Mouse (Mus musculus): ENCODE data around the gene Mbd5. TPM values are rescaled to one million over a fixed set of nuclear protein-coding genes. Genes with fewer than 3 reads are reported as not detected.

Gene Mbd5
- polyA plus RNA-seq, 1 experiment from 2014 or later, result 39.6 TPM

GRCm38 (mm10) chr2:49333594-49333993 is 384.3 kb downstream of the Mbd5 start:
- Histone ChIP-seq H3K4me2 (replicated peaks; ENCODE audit: low read depth, low read length) (no peak overlapping the region), H3K36me3 (ENCODE audit: control insufficient read depth, insufficient read depth, low read length) (no peaks in the 10 kb centered on the region), H3K27me3 (ENCODE audit: control insufficient read depth, insufficient read depth, low read length) (no peaks in the 10 kb centered on the region), H3K27ac (ENCODE audit: low read length) (no peak overlapping the region), H3K4me1 (ENCODE audit: control insufficient read depth, insufficient read depth, low read length) (no peaks in the 10 kb centered on the region), H3K9me3 (ENCODE audit: control insufficient read depth, low read depth, low read length) (no peaks in the 10 kb centered on the region), H3K4me3 (ENCODE audit: low read depth, low read length) (no peak overlapping the region), H3K9ac (replicated peaks; ENCODE audit: low read depth, low read length) (no peak overlapping the region)
- WGBS, result 93% methylated on average over 7 of the region's 7 CpGs
- ATAC-seq (ENCODE audit: insufficient number of reproducible peaks, insufficient read depth, low FRiP score, low read depth), result no peak

GRCm38 (mm10) chr2:49335267-49335666 is 386.0 kb downstream of the Mbd5 start:
- Histone ChIP-seq H3K4me1 (ENCODE audit: control insufficient read depth, insufficient read depth, low read length) (no peaks in the 10 kb centered on the region), H3K4me2 (replicated peaks; ENCODE audit: low read depth, low read length) (no peak overlapping the region), H3K27ac (ENCODE audit: low read length) (no peak overlapping the region), H3K9ac (replicated peaks; ENCODE audit: low read depth, low read length) (no peak overlapping the region), H3K36me3 (ENCODE audit: control insufficient read depth, insufficient read depth, low read length) (no peaks in the 10 kb centered on the region), H3K9me3 (ENCODE audit: control insufficient read depth, low read depth, low read length) (no peaks in the 10 kb centered on the region), H3K27me3 (ENCODE audit: control insufficient read depth, insufficient read depth, low read length) (no peaks in the 10 kb centered on the region), H3K4me3 (ENCODE audit: low read depth, low read length) (no peak overlapping the region)
- ATAC-seq (ENCODE audit: insufficient number of reproducible peaks, insufficient read depth, low FRiP score, low read depth), result no peak
- 89% methylated on average over 9 of the region's 9 CpGs for WGBS

GRCm38 (mm10) chr2:49344287-49344686 is 395.0 kb downstream of the Mbd5 start:
- no peak overlapping the region for H3K4me2 ChIP-seq (replicated peaks; ENCODE audit: low read depth, low read length)
- no peaks in the 10 kb centered on the region for H3K9me3 ChIP-seq (ENCODE audit: control insufficient read depth, low read depth, low read length)
- no peak for ATAC-seq (ENCODE audit: insufficient number of reproducible peaks, insufficient read depth, low FRiP score, low read depth)
- WGBS, result 77% methylated on average over 2 of the region's 2 CpGs
- no peaks in the 10 kb centered on the region for H3K27me3 ChIP-seq (ENCODE audit: control insufficient read depth, insufficient read depth, low read length)
- H3K36me3 ChIP-seq (ENCODE audit: control insufficient read depth, insufficient read depth, low read length), result no peaks in the 10 kb centered on the region
- no peaks in the 10 kb centered on the region for H3K4me1 ChIP-seq (ENCODE audit: control insufficient read depth, insufficient read depth, low read length)
- H3K27ac ChIP-seq (ENCODE audit: low read length), result no peak overlapping the region
- no peak overlapping the region for H3K4me3 ChIP-seq (ENCODE audit: low read depth, low read length)
- H3K9ac ChIP-seq (replicated peaks; ENCODE audit: low read depth, low read length), result no peak overlapping the region

DNA sequence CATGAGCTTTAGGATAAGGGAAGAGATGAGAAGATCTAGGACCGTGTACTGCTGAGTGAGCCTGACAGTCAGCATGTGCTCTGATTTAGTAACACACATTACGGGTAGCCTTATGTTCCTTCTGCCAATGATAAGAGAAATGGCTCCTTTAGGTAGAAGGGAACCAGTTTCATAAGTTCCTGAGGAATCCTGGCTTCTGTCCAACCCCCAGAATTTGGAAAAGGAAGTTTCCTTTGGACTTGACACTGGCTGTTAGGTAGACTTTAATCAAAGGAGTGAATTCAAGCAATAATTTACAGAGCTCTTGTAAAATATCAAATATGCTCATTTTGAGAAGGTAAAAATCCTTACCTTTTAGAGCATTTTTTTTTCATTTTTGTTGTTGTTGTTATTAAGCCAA is 396.5 kb downstream of the Mbd5 start:
- no peak overlapping the region for H3K4me3 ChIP-seq (ENCODE audit: low read depth, low read length)
- H3K9ac ChIP-seq (replicated peaks; ENCODE audit: low read depth, low read length), result no peak overlapping the region
- H3K27ac ChIP-seq (ENCODE audit: low read length), result no peak overlapping the region
- no peaks in the 10 kb centered on the region for H3K27me3 ChIP-seq (ENCODE audit: control insufficient read depth, insufficient read depth, low read length)
- no peak for ATAC-seq (ENCODE audit: insufficient number of reproducible peaks, insufficient read depth, low FRiP score, low read depth)
- WGBS, result 51% methylated on average over 2 of the region's 2 CpGs
- no peaks in the 10 kb centered on the region for H3K36me3 ChIP-seq (ENCODE audit: control insufficient read depth, insufficient read depth, low read length)
- no peaks in the 10 kb centered on the region for H3K9me3 ChIP-seq (ENCODE audit: control insufficient read depth, low read depth, low read length)
- H3K4me1 ChIP-seq (ENCODE audit: control insufficient read depth, insufficient read depth, low read length), result peaks cover 6% of the 10 kb centered on the region; the same call in 1 of the 2 replicates
- no peak overlapping the region for H3K4me2 ChIP-seq (replicated peaks; ENCODE audit: low read depth, low read length)

DNA sequence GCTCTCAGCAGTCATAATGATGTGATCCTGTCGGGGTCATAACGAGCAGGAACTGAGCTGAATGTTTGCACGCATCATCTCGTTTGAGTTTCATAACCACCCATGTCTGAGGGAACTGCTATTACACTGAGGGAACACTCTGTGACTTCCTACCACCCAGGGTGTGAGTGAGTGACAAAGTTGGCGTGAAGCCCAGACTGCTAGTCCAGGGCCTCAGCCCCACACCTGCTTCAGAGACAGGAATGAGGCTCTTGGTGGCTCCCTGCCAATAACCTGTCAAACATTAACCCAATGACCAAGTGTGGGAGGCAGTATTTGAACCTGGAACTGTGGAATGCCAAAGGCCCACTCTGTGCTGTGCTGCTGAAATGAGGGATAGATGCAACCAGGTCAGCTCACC is 400.5 kb downstream of the Mbd5 start:
- Histone ChIP-seq H3K9ac (replicated peaks; ENCODE audit: low read depth, low read length) (no peak overlapping the region), H3K4me3 (ENCODE audit: low read depth, low read length) (no peak overlapping the region), H3K9me3 (ENCODE audit: control insufficient read depth, low read depth, low read length) (no peaks in the 10 kb centered on the region), H3K27ac (ENCODE audit: low read length) (no peak overlapping the region), H3K36me3 (ENCODE audit: control insufficient read depth, insufficient read depth, low read length) (no peaks in the 10 kb centered on the region), H3K4me1 (ENCODE audit: control insufficient read depth, insufficient read depth, low read length) (peaks cover 6% of the 10 kb centered on the region; the same call in 1 of the 2 replicates), H3K4me2 (replicated peaks; ENCODE audit: low read depth, low read length) (no peak overlapping the region), H3K27me3 (ENCODE audit: control insufficient read depth, insufficient read depth, low read length) (no peaks in the 10 kb centered on the region)
- WGBS, result 31% methylated on average over 5 of the region's 5 CpGs
- ATAC-seq (ENCODE audit: insufficient number of reproducible peaks, insufficient read depth, low FRiP score, low read depth), result peak; percentile 91

DNA sequence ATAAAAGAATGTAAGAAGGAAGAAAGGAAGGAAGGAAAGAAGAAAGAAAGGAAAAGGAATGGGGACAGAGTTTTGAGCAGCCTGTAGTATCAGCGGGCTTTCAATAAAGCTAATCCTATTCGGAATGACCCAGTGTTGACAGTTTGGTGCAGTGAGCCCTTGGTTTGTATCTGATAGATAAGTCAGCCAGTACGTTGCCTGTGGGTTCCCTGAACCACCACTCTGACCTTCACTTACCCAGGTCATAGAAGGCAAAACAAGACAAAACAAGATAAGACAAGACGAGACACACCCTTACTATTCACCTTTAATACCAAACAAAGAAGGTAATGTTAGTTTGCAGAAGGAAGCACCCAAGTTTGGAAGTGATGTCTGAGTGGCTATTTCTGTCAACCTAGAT is 401.5 kb downstream of the Mbd5 start:
- 80% methylated on average over 4 of the region's 4 CpGs for WGBS
- Histone ChIP-seq H3K27me3 (ENCODE audit: control insufficient read depth, insufficient read depth, low read length) (no peaks in the 10 kb centered on the region), H3K27ac (ENCODE audit: low read length) (no peak overlapping the region), H3K4me2 (replicated peaks; ENCODE audit: low read depth, low read length) (no peak overlapping the region), H3K4me3 (ENCODE audit: low read depth, low read length) (no peak overlapping the region), H3K4me1 (ENCODE audit: control insufficient read depth, insufficient read depth, low read length) (peaks cover 6% of the 10 kb centered on the region; the same call in 1 of the 2 replicates), H3K9me3 (ENCODE audit: control insufficient read depth, low read depth, low read length) (no peaks in the 10 kb centered on the region), H3K36me3 (ENCODE audit: control insufficient read depth, insufficient read depth, low read length) (no peaks in the 10 kb centered on the region), H3K9ac (replicated peaks; ENCODE audit: low read depth, low read length) (no peak overlapping the region)
- ATAC-seq (ENCODE audit: insufficient number of reproducible peaks, insufficient read depth, low FRiP score, low read depth), result no peak

GRCm38 (mm10) chr2:49354066-49354465 is 404.8 kb downstream of the Mbd5 start:
- ATAC-seq (ENCODE audit: insufficient number of reproducible peaks, insufficient read depth, low FRiP score, low read depth), result no peak

DNA sequence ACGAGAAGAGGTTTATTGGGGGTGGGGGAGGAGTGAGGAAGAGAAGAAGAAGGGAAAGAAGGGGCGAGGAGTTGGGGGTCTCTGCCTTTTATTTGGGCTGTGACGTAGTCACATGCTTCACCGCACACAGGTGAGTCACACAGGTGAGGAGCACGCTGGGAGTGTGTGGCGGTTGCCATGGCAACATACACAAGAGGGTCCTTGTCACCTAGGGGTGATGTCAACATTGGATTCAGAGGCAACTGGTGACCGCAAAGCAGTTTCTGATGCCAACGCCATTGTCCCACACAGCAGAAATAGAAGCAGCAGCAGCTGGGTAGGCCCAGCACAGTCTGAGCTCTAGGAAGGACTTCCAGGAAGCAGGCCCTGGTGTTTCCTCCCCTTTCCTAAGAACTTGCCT is 406.6 kb downstream of the Mbd5 start:
- Histone ChIP-seq H3K4me2 (replicated peaks; ENCODE audit: low read depth, low read length) (no peak overlapping the region), H3K36me3 (ENCODE audit: control insufficient read depth, insufficient read depth, low read length) (no peaks in the 10 kb centered on the region), H3K27ac (ENCODE audit: low read length) (no peak overlapping the region), H3K4me3 (ENCODE audit: low read depth, low read length) (no peak overlapping the region), H3K4me1 (ENCODE audit: control insufficient read depth, insufficient read depth, low read length) (no peaks in the 10 kb centered on the region), H3K9me3 (ENCODE audit: control insufficient read depth, low read depth, low read length) (no peaks in the 10 kb centered on the region), H3K27me3 (ENCODE audit: control insufficient read depth, insufficient read depth, low read length) (no peaks in the 10 kb centered on the region), H3K9ac (replicated peaks; ENCODE audit: low read depth, low read length) (no peak overlapping the region)
- WGBS, result 80% methylated on average over 8 of the region's 8 CpGs
- ATAC-seq (ENCODE audit: insufficient number of reproducible peaks, insufficient read depth, low FRiP score, low read depth), result no peak

More at GRCm38 (mm10) chr2:49354066-49354465, 404.8 kb downstream of the Mbd5 start:
- H3K4me2 ChIP-seq (replicated peaks; ENCODE audit: low read depth, low read length), result no peak overlapping the region
- no peak overlapping the region for H3K4me3 ChIP-seq (ENCODE audit: low read depth, low read length)
- peaks cover 6% of the 10 kb centered on the region; the same call in 1 of the 2 replicates for H3K4me1 ChIP-seq (ENCODE audit: control insufficient read depth, insufficient read depth, low read length)
- 74% methylated on average over 1 of the region's 1 CpGs for WGBS
- H3K27me3 ChIP-seq (ENCODE audit: control insufficient read depth, insufficient read depth, low read length), result no peaks in the 10 kb centered on the region
- H3K9ac ChIP-seq (replicated peaks; ENCODE audit: low read depth, low read length), result no peak overlapping the region
- H3K9me3 ChIP-seq (ENCODE audit: control insufficient read depth, low read depth, low read length), result no peaks in the 10 kb centered on the region
- no peaks in the 10 kb centered on the region for H3K36me3 ChIP-seq (ENCODE audit: control insufficient read depth, insufficient read depth, low read length)
- no peak overlapping the region for H3K27ac ChIP-seq (ENCODE audit: low read length)

- 86% methylated on average over 7 of the region's 7 CpGs for WGBS
- H3K9me3 ChIP-seq (ENCODE audit: control insufficient read depth, low read depth, low read length), result no peaks in the 10 kb centered on the region
- no peak for ATAC-seq (ENCODE audit: insufficient number of reproducible peaks, insufficient read depth, low FRiP score, low read depth)
- H3K4me2 ChIP-seq (replicated peaks; ENCODE audit: low read depth, low read length), result no peak overlapping the region
- H3K27me3 ChIP-seq (ENCODE audit: control insufficient read depth, insufficient read depth, low read length), result no peaks in the 10 kb centered on the region
- no peaks in the 10 kb centered on the region for H3K4me1 ChIP-seq (ENCODE audit: control insufficient read depth, insufficient read depth, low read length)
- H3K27ac ChIP-seq (ENCODE audit: low read length), result no peak overlapping the region
- no peak overlapping the region for H3K9ac ChIP-seq (replicated peaks; ENCODE audit: low read depth, low read length)
- no peak overlapping the region for H3K4me3 ChIP-seq (ENCODE audit: low read depth, low read length)
- no peaks in the 10 kb centered on the region for H3K36me3 ChIP-seq (ENCODE audit: control insufficient read depth, insufficient read depth, low read length)
These were observed 409.0 kb downstream of the Mbd5 start for GRCm38 (mm10) chr2:49358128-49358814.
